Mouse (Mus musculus): Measurements from ENCODE around the gene Eif2b4.
"Not testable (repeated sequence)": the region's sequence is repeated elsewhere in the genome, so short reads cannot be mapped to it uniquely, and the experiment has no call there.

Gene Eif2b4

GRCm38 (mm10) chr5:31220448-31221303 lies 27.4 kb upstream of the Eif2b4 start, which contains the start of gene Ppm1g:
Gene Ppm1g, minus strand, starts transcription at chr5:31220687.
- peak within 1 kb of the TSS; percentile 100 for H3K4me3 ChIP-seq (replicated peaks; ENCODE audit: low read length)

GRCm38 (mm10) chr5:31219911-31220447 lies 26.7 kb upstream of the Eif2b4 start:
- no peak for TF ChIP-seq POU5F1 (IDR thresholded peaks at IDR 0.05; ENCODE audit: borderline replicate concordance, low read length)
- TF ChIP-seq NANOG (IDR thresholded peaks at IDR 0.05; ENCODE audit: borderline replicate concordance, low read length) = no peak
- no peak for TF ChIP-seq CTCF (conservative IDR thresholded peaks at IDR 0.05; ENCODE audit: low read length)
- H3K4me1 ChIP-seq (replicated peaks; ENCODE audit: low read depth, low read length) = peaks cover 35% of the 10 kb centered on the region
- H3K9me3 ChIP-seq (ENCODE audit: low read length) = no peaks in the 10 kb centered on the region

More at GRCm38 (mm10) chr5:31220448-31221303, 27.4 kb upstream of the Eif2b4 start, which contains the start of gene Ppm1g:
- peaks cover 9% of the 10 kb centered on the region; the same call in 1 of the 2 replicates for H3K36me3 ChIP-seq (ENCODE audit: insufficient read depth, low read length)
- TF ChIP-seq NANOG (IDR thresholded peaks at IDR 0.05; ENCODE audit: borderline replicate concordance, low read length) = no peak
- no peak for TF ChIP-seq POU5F1 (IDR thresholded peaks at IDR 0.05; ENCODE audit: borderline replicate concordance, low read length)
- no peak for TF ChIP-seq CTCF (conservative IDR thresholded peaks at IDR 0.05; ENCODE audit: low read length)
- no peaks in the 10 kb centered on the region for H3K9me3 ChIP-seq (ENCODE audit: low read length)
- H3K27me3 ChIP-seq (ENCODE audit: insufficient read depth, low read length) = no peaks in the 10 kb centered on the region
- peaks cover 31% of the 10 kb centered on the region for H3K4me1 ChIP-seq (replicated peaks; ENCODE audit: low read depth, low read length)

GRCm38 (mm10) chr5:31219474-31219873 lies 26.2 kb upstream of the Eif2b4 start:
- no peaks in the 10 kb centered on the region for H3K9me3 ChIP-seq (ENCODE audit: low read length)
- peak overlapping the region; percentile 100 for H3K4me3 ChIP-seq (replicated peaks; ENCODE audit: low read length)
- peaks cover 14% of the 10 kb centered on the region; the same call in 1 of the 2 replicates for H3K36me3 ChIP-seq (ENCODE audit: insufficient read depth, low read length)
- H3K27me3 ChIP-seq (ENCODE audit: insufficient read depth, low read length) = no peaks in the 10 kb centered on the region
- no peak for TF ChIP-seq POU5F1 (IDR thresholded peaks at IDR 0.05; ENCODE audit: borderline replicate concordance, low read length)
- TF ChIP-seq NANOG (IDR thresholded peaks at IDR 0.05; ENCODE audit: borderline replicate concordance, low read length) = no peak
- no peak for TF ChIP-seq CTCF (conservative IDR thresholded peaks at IDR 0.05; ENCODE audit: low read length)
- peaks cover 39% of the 10 kb centered on the region for H3K4me1 ChIP-seq (replicated peaks; ENCODE audit: low read depth, low read length)

More at GRCm38 (mm10) chr5:31219911-31220447, 26.7 kb upstream of the Eif2b4 start:
- no peaks in the 10 kb centered on the region for H3K27me3 ChIP-seq (ENCODE audit: insufficient read depth, low read length)
- peaks cover 13% of the 10 kb centered on the region; the same call in 1 of the 2 replicates for H3K36me3 ChIP-seq (ENCODE audit: insufficient read depth, low read length)
- H3K4me3 ChIP-seq (replicated peaks; ENCODE audit: low read length) = peak overlapping the region; percentile 100

- H3K4me1 ChIP-seq (replicated peaks; ENCODE audit: low read depth, low read length) = peaks cover 39% of the 10 kb centered on the region
- peak overlapping the region; percentile 100 for H3K4me3 ChIP-seq (replicated peaks; ENCODE audit: low read length)
- peaks cover 14% of the 10 kb centered on the region; the same call in 1 of the 2 replicates for H3K36me3 ChIP-seq (ENCODE audit: insufficient read depth, low read length)
- H3K9me3 ChIP-seq (ENCODE audit: low read length) = no peaks in the 10 kb centered on the region
- no peaks in the 10 kb centered on the region for H3K27me3 ChIP-seq (ENCODE audit: insufficient read depth, low read length)
- TF ChIP-seq NANOG (IDR thresholded peaks at IDR 0.05; ENCODE audit: borderline replicate concordance, low read length) = no peak
- no peak for TF ChIP-seq POU5F1 (IDR thresholded peaks at IDR 0.05; ENCODE audit: borderline replicate concordance, low read length)
- peak; percentile 36; the same call in 1 of the 2 replicates for TF ChIP-seq CTCF (conservative IDR thresholded peaks at IDR 0.05; ENCODE audit: low read length)
These were observed 25.8 kb upstream of the Eif2b4 start for GRCm38 (mm10) chr5:31219070-31219469.

- H3K4me1 ChIP-seq (replicated peaks; ENCODE audit: low read depth, low read length) = peaks cover 39% of the 10 kb centered on the region
- TF ChIP-seq POU5F1 (IDR thresholded peaks at IDR 0.05; ENCODE audit: borderline replicate concordance, low read length) = no peak
- TF ChIP-seq NANOG (IDR thresholded peaks at IDR 0.05; ENCODE audit: borderline replicate concordance, low read length) = no peak
- no peaks in the 10 kb centered on the region for H3K9me3 ChIP-seq (ENCODE audit: low read length)
- H3K36me3 ChIP-seq (ENCODE audit: insufficient read depth, low read length) = peaks cover 14% of the 10 kb centered on the region; the same call in 1 of the 2 replicates
- no peak overlapping the region for H3K4me3 ChIP-seq (replicated peaks; ENCODE audit: low read length)
- no peaks in the 10 kb centered on the region for H3K27me3 ChIP-seq (ENCODE audit: insufficient read depth, low read length)
These were observed 25.1 kb upstream of the Eif2b4 start for GRCm38 (mm10) chr5:31218294-31218693.

GRCm38 (mm10) chr5:31216554-31216953 lies 23.3 kb upstream of the Eif2b4 start:
- H3K36me3 ChIP-seq (ENCODE audit: insufficient read depth, low read length) = peaks cover 14% of the 10 kb centered on the region
- not testable (repeated sequence) for H3K9me3 ChIP-seq (ENCODE audit: low read length)

GRCm38 (mm10) chr5:31204421-31204820 lies 11.2 kb upstream of the Eif2b4 start:
- Histone ChIP-seq H3K36me3 (ENCODE audit: insufficient read depth, low read length) (peaks cover 80% of the 10 kb centered on the region), H3K9me3 (ENCODE audit: low read length) (no peaks in the 10 kb centered on the region), H3K4me3 (replicated peaks; ENCODE audit: low read length) (no peak overlapping the region), H3K27me3 (ENCODE audit: insufficient read depth, low read length) (no peaks in the 10 kb centered on the region), H3K4me1 (replicated peaks; ENCODE audit: low read depth, low read length) (peaks cover 41% of the 10 kb centered on the region)
- no peak for TF ChIP-seq POU5F1 (IDR thresholded peaks at IDR 0.05; ENCODE audit: borderline replicate concordance, low read length)
- no peak for TF ChIP-seq CTCF (conservative IDR thresholded peaks at IDR 0.05; ENCODE audit: low read length)
- TF ChIP-seq NANOG (IDR thresholded peaks at IDR 0.05; ENCODE audit: borderline replicate concordance, low read length) = no peak

More at GRCm38 (mm10) chr5:31216554-31216953, 23.3 kb upstream of the Eif2b4 start:
- not testable (repeated sequence) for H3K4me3 ChIP-seq (replicated peaks; ENCODE audit: low read length); H3K27me3 ChIP-seq (ENCODE audit: insufficient read depth, low read length)
- peaks cover 48% of the 10 kb centered on the region for H3K4me1 ChIP-seq (replicated peaks; ENCODE audit: low read depth, low read length)

- Histone ChIP-seq H3K36me3 (ENCODE audit: insufficient read depth, low read length) (peaks cover 85% of the 10 kb centered on the region), H3K27me3 (ENCODE audit: insufficient read depth, low read length) (no peaks in the 10 kb centered on the region), H3K4me1 (replicated peaks; ENCODE audit: low read depth, low read length) (peaks cover 47% of the 10 kb centered on the region), H3K9me3 (ENCODE audit: low read length) (no peaks in the 10 kb centered on the region), H3K4me3 (replicated peaks; ENCODE audit: low read length) (no peak overlapping the region)
- TF ChIP-seq POU5F1 (IDR thresholded peaks at IDR 0.05; ENCODE audit: borderline replicate concordance, low read length) = no peak
- TF ChIP-seq NANOG (IDR thresholded peaks at IDR 0.05; ENCODE audit: borderline replicate concordance, low read length) = no peak
- TF ChIP-seq CTCF (conservative IDR thresholded peaks at IDR 0.05; ENCODE audit: low read length) = no peak
These were observed 10.6 kb upstream of the Eif2b4 start for GRCm38 (mm10) chr5:31203866-31204265.
